Mouse (Mus musculus) neural tube, embryonic 13.5 days (tissue): ENCODE results near the gene Gm47996. TPM values are rescaled to one million over a fixed set of nuclear protein-coding genes. Genes with fewer than 3 reads are reported as not detected.

ENCODE experiments used
- ATAC-seq: fragments of 200-750 bp; cut with Nextera tagmentation; 2 replicates; pipeline ENCODE4 v1.8.0; 2017; ENCODE audit warnings: low read depth, mild to moderate bottlenecking, moderate TSS enrichment, moderate library complexity
- H3K27ac ChIP-seq: fragments of 300-500 bp; sonication (generic); replicated peaks from 2 replicates; pipeline ENCODE4 v1.5.1; 2015; ENCODE audit warnings: moderate library complexity, mild to moderate bottlenecking, inconsistent platforms
- H3K27me3 ChIP-seq: fragments of 300-500 bp; sonication (generic); 2 replicates; pipeline ENCODE4 v1.6.1; 2015; ENCODE audit warnings: mild to moderate bottlenecking, inconsistent platforms
- H3K36me3 ChIP-seq: fragments of 300-500 bp; sonication (generic); 2 replicates; pipeline ENCODE4 v1.6.1; 2015; ENCODE audit warnings: mild to moderate bottlenecking, inconsistent platforms
- H3K4me1 ChIP-seq: fragments of 300-500 bp; sonication (generic); replicated peaks from 2 replicates; pipeline ENCODE4 v1.6.1; 2015; ENCODE audit warnings: inconsistent platforms
- H3K4me2 ChIP-seq: fragments of 300-500 bp; sonication (generic); 2 replicates; pipeline ENCODE4 v1.6.1; 2015; ENCODE audit warnings: inconsistent platforms, mild to moderate bottlenecking, moderate library complexity
- H3K4me3 ChIP-seq: fragments of 300-500 bp; sonication (generic); 2 replicates; pipeline ENCODE4 v1.5.1; 2015; ENCODE audit warnings: mild to moderate bottlenecking, inconsistent platforms
- H3K9ac ChIP-seq: fragments of 300-500 bp; sonication (generic); 2 replicates; pipeline ENCODE4 v1.6.1; 2015; ENCODE audit warnings: moderate library complexity, mild to moderate bottlenecking, inconsistent platforms
- H3K9me3 ChIP-seq: fragments of 300-500 bp; sonication (generic); 2 replicates; pipeline ENCODE4 v1.6.1; 2016; ENCODE audit warnings: inconsistent platforms
- WGBS: fragments of 180-500 bp; shearing (Covaris S2); methylation state at CpG from one replicate; pipeline ENCODE4 v1.1.7; 2015; 5-methylcytosine and 5-hydroxymethylcytosine counted together
- polyA plus RNA-seq: library from polyadenylated mRNA; unstranded; fragments of >200 nt; fragmentation: Nextera tagmentation; extraction: Ambion mirVana; gene quantifications from 2 replicates; pipeline ENCODE4 v1.2.1, GENCODE M21; 2015

Gene Gm47996
- polyA plus RNA-seq, 1 experiment from 2014 or later: not detected

DNA sequence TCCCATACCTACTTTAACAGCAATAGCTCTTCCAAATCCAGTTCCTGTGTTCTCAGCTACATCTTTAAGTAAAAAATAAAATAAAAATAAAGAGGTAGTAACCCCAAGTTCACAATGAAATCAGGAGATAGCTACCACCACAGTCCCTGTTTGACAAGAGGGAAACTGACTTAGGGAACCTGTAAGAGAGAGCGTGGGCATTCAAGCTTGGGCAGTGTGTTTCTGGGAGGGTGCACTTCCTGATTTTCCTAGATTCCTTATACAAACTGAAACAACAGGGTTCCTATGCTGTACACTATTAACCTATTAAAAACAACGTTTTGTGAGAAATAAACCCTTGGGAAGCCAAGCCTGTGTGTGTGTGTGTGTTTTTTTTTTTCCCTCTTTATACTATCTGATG is 4.9 kb downstream of the Gm47996 start:
- Histone ChIP-seq H3K4me3 (no peak overlapping the region), H3K9ac (no peak overlapping the region), H3K4me2 (no peak overlapping the region), H3K27me3 (no peaks in the 10 kb centered on the region), H3K9me3 (no peaks in the 10 kb centered on the region), H3K27ac (no peak overlapping the region), H3K36me3 (no peaks in the 10 kb centered on the region), H3K4me1 (no peaks in the 10 kb centered on the region)
- WGBS: 72% methylated on average over 2 of the region's 2 CpGs
- ATAC-seq: no peak

DNA sequence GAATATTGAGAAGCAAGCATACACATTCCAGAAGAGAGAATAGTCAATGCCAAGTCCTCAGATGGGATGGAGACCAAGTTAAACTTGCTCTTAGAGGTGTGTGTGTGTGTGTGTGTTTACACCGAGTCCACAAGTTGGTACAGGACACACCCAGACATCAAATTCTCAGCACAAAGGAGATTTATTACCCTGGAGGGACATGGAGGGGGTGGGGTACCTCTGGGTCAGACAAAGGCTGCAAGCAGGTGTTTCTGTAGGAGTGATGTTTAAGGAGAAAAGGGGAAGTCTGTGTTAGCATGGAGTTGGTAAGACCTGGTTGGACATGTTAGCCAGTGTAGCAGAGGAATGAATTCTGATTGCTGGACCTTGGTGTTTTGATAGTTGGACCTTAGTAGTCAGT is 6.1 kb downstream of the Gm47996 start:
- 54% methylated on average over 1 of the region's 1 CpGs for WGBS
- H3K9ac ChIP-seq: no peak overlapping the region
- H3K4me2 ChIP-seq: no peak overlapping the region
- no peaks in the 10 kb centered on the region for H3K27me3 ChIP-seq
- H3K27ac ChIP-seq: no peak overlapping the region
- H3K4me3 ChIP-seq: no peak overlapping the region
- no peaks in the 10 kb centered on the region for H3K9me3 ChIP-seq
- H3K4me1 ChIP-seq: no peaks in the 10 kb centered on the region
- ATAC-seq: no peak
- H3K36me3 ChIP-seq: no peaks in the 10 kb centered on the region

DNA sequence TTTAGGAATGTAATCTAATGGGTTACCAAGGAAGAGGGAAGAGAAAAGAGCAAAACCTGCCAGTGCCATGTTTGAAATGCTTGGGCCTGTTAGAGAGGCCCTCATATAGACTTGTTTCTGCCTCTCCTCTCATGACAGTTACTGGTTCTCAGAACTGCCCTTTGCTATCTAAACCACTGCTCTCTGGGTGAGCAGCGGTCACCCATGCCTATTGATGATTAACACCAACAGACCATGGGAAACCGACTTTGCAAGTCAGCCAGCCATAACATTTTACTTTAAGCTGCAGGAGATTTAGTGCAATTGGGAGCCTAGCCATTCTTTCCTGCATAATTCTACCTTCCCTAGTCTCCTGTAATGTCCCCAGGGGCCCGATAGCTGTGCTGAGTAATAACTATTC is 6.5 kb downstream of the Gm47996 start:
- 62% methylated on average over 3 of the region's 3 CpGs for WGBS
- no peak overlapping the region for H3K27ac ChIP-seq
- no peaks in the 10 kb centered on the region for H3K27me3 ChIP-seq
- no peak for ATAC-seq
- no peak overlapping the region for H3K4me3 ChIP-seq
- no peaks in the 10 kb centered on the region for H3K9me3 ChIP-seq
- no peaks in the 10 kb centered on the region for H3K4me1 ChIP-seq
- H3K9ac ChIP-seq: no peak overlapping the region
- H3K36me3 ChIP-seq: no peaks in the 10 kb centered on the region
- H3K4me2 ChIP-seq: no peak overlapping the region

DNA sequence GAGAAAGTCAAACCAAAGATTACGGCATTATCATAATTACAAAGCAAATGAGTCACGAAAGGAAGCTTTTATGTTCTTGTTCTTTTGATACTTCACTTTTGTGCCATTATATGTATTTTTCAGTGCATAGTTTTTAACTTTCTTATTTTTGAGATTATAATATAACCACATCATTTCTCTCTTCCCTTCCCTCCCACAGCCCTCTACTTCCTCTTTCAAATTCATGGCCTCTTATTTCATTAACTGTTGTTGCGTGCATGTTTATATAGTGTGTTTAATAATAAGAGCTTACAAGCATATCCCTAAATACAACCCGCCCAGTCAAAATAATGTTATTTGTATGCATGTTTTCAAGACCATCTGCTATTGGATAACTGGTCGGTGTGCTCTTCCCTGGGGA is 9.1 kb downstream of the Gm47996 start:
- H3K9ac ChIP-seq: no peak overlapping the region
- no peak overlapping the region for H3K27ac ChIP-seq
- H3K4me3 ChIP-seq: no peak overlapping the region
- H3K9me3 ChIP-seq: no peaks in the 10 kb centered on the region
- H3K4me2 ChIP-seq: no peak overlapping the region
- H3K27me3 ChIP-seq: no peaks in the 10 kb centered on the region
- H3K4me1 ChIP-seq: no peaks in the 10 kb centered on the region
- WGBS: 94% methylated on average over 5 of the region's 5 CpGs
- H3K36me3 ChIP-seq: no peaks in the 10 kb centered on the region
- ATAC-seq: no peak

DNA sequence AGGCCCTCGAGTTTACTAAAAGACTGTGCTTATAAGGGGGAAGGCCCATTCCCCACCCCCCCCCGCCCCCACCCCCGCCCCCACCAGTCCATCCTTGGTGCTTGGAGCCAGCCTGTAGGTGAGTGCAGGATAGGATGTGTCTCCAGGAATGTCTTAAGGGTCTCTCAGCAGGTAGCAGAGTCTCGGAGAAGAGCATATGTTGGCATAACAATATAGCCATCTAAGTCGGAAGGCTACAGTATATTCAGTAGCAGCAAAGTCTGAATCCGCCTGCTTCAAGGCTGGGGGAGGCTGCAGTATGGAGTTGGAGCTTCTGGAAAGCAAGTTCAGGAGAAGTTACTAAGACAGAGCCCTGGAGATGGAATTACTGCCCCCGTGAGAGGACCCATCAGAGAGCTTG is 10.2 kb downstream of the Gm47996 start:
- no peak overlapping the region for H3K9ac ChIP-seq
- WGBS: 69% methylated on average over 7 of the region's 7 CpGs
- H3K4me2 ChIP-seq: no peak overlapping the region
- H3K36me3 ChIP-seq: no peaks in the 10 kb centered on the region
- no peak overlapping the region for H3K4me3 ChIP-seq
- no peaks in the 10 kb centered on the region for H3K9me3 ChIP-seq
- no peaks in the 10 kb centered on the region for H3K27me3 ChIP-seq
- ATAC-seq: no peak
- H3K4me1 ChIP-seq: no peaks in the 10 kb centered on the region
- no peak overlapping the region for H3K27ac ChIP-seq

DNA sequence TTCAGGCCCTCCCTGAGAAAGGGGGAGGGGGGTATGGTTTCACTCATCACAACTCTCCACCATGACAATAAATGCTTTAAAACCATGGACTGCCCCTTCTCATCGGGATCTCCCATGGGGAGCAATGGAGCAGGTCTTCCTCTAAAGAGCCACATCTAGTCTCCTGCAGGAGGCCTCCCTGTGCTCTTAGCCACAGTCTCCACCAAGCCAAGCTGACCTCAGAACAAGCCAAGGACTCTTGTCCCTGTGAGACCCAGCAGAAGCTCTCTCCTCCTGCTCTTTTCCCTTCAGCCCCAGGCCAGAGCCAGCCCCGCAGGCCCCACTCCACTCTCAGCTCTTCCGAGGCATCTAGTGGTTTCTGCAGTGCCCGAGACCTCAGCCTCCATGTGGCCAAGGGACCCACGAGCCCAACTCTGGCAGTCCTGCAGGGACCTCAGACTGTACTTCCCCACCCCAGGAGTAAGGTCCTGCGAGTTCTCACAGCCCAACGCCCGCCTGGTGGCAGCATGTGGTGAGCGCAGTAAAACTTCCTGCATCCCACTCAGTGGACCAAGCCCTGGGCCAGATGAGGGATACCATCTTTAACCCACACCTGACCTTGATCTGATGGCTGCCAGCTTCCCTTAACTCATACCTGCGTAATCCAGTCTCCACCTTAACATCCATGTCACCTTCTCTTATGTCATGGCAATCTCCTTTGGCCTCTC is 12.8 kb downstream of the Gm47996 start:
- H3K27ac ChIP-seq: no peak overlapping the region
- H3K4me1 ChIP-seq: no peaks in the 10 kb centered on the region
- H3K4me2 ChIP-seq: no peak overlapping the region
- 88% methylated on average over 10 of the region's 10 CpGs for WGBS
- H3K4me3 ChIP-seq: no peak overlapping the region
- H3K36me3 ChIP-seq: no peaks in the 10 kb centered on the region
- no peaks in the 10 kb centered on the region for H3K27me3 ChIP-seq
- H3K9me3 ChIP-seq: no peaks in the 10 kb centered on the region
- ATAC-seq: no peak
- no peak overlapping the region for H3K9ac ChIP-seq

DNA sequence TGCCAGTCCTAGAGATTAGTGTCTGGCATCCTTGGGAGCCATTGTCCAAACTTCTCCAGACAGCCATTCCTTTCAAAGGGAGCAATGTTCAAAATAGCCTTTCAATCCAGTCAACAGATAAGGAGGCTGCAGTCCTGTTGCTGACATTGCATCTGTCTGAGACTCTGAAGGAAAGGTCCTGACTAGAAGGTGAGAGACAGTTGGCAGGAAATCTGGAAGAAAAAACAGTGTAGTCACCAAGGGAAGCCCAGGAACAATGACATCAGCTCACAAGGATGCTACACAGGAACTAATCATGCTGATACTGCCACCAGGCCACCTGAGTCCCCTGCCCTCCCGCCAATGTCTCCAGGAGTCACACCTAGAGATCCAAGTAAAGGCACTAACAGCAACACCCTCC is 13.4 kb downstream of the Gm47996 start:
- no peaks in the 10 kb centered on the region for H3K36me3 ChIP-seq
- 81% methylated on average over 1 of the region's 1 CpGs for WGBS
- no peaks in the 10 kb centered on the region for H3K27me3 ChIP-seq
- no peak overlapping the region for H3K9ac ChIP-seq
- no peak overlapping the region for H3K4me2 ChIP-seq
- no peaks in the 10 kb centered on the region for H3K4me1 ChIP-seq
- no peak for ATAC-seq
- no peaks in the 10 kb centered on the region for H3K9me3 ChIP-seq
- H3K27ac ChIP-seq: no peak overlapping the region
- no peak overlapping the region for H3K4me3 ChIP-seq

DNA sequence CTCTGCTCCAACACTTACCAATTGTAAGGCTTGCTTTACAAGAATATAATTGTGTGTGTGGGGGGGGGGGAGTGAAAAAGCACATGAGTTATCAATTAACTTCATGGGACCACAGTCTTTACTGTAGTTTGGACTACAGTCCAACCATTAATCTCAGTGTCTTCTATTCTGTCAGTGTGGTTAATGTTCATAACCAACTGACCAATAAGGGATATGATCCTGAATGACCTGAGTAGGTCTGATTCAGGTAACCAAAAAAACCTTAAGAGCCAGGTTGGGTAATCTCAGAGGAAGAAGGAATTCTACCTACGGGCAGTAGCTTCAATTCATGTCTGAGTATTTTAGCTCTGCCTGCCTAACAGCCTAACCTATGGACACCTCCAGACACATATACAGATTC is 14.6 kb downstream of the Gm47996 start:
- H3K4me3 ChIP-seq: no peak overlapping the region
- H3K4me1 ChIP-seq: no peaks in the 10 kb centered on the region
- no peaks in the 10 kb centered on the region for H3K9me3 ChIP-seq
- H3K27ac ChIP-seq: no peak overlapping the region
- H3K27me3 ChIP-seq: no peaks in the 10 kb centered on the region
- ATAC-seq: no peak
- no peak overlapping the region for H3K4me2 ChIP-seq
- no peaks in the 10 kb centered on the region for H3K36me3 ChIP-seq
- H3K9ac ChIP-seq: no peak overlapping the region
- 93% methylated on average over 1 of the region's 1 CpGs for WGBS

DNA sequence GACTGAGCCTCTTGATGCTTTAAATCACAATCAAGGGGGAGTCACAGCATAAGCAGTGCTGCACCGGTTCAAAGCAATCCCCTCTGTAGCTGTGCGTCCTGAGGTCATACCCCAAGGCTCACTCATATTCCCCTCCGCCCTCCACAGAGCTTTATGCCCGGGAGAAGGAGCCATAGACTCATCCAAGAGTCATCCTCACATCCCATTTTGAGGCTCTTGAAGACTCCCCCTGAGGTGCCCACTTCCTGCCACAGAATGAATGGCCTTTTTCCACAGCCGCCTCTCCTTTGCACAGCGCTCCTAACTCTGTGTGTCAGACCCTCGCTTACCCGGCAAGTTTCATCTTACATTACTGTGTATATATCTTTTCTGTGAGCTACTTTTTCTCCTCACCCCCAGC is 17.6 kb downstream of the Gm47996 start:
- H3K4me1 ChIP-seq: no peaks in the 10 kb centered on the region
- H3K4me2 ChIP-seq: no peak overlapping the region
- no peak for ATAC-seq
- H3K4me3 ChIP-seq: no peak overlapping the region
- H3K27me3 ChIP-seq: no peaks in the 10 kb centered on the region
- 80% methylated on average over 8 of the region's 8 CpGs for WGBS
- no peak overlapping the region for H3K27ac ChIP-seq
- no peaks in the 10 kb centered on the region for H3K9me3 ChIP-seq
- no peaks in the 10 kb centered on the region for H3K36me3 ChIP-seq
- H3K9ac ChIP-seq: no peak overlapping the region

DNA sequence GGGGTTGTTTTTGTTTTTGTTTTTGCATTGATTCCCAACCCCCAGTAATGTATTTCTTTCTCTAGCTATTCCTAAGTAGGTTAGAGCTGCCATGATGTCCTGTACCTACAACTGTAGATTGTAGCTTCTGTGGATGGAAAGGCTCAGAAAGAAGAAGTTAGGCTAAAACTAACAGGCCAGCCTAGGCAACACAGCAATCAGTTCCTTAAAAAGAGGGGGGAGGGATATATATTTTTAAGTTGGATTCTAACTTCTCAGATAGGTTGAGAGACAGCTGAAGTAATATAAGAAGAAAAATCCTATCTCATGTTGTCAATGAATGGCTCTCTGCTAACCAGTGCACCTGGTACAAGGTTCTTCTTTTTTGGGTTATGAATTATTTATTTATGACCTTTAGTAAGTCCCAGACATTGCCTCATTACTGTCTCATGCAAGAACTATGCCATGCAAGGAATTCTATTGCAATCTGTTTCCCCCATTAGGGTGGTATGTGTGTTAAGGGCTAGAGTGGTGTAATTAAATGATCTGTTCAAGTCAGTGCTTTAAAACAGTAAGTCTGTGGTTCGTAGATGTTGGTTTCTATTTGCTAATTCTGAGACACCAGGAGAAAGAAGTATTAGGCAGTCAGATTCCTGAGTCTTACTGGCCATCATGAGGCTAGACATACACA is 18.5 kb downstream of the Gm47996 start:
- no peak overlapping the region for H3K9ac ChIP-seq
- H3K9me3 ChIP-seq: no peaks in the 10 kb centered on the region
- no peak overlapping the region for H3K4me3 ChIP-seq
- no peaks in the 10 kb centered on the region for H3K36me3 ChIP-seq
- no peaks in the 10 kb centered on the region for H3K27me3 ChIP-seq
- H3K4me2 ChIP-seq: no peak overlapping the region
- H3K27ac ChIP-seq: no peak overlapping the region
- ATAC-seq: no peak
- 64% methylated on average over 1 of the region's 1 CpGs for WGBS
- H3K4me1 ChIP-seq: no peaks in the 10 kb centered on the region

DNA sequence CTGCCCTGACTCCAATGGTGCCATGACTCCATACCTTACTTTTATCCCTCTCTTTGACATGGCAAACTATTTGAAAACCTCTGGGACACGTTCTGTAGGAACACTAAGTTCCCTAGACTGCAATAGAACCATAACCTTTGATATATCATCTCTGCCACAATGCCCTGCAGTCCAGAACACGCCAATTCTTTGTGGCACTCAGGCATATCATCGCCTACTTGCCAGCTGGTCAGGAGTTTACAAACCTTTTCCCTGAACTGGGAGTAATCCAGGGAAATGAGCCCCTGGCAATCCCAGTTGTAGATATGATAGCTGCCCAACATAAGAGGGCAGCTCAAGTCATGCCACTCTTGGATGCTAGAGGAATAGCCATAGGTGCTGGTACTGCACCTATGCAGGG is 22.4 kb downstream of the Gm47996 start:
- H3K9me3 ChIP-seq: no peaks in the 10 kb centered on the region
- H3K4me2 ChIP-seq: no peak overlapping the region
- 78% methylated on average over 3 of the region's 3 CpGs for WGBS
- no peaks in the 10 kb centered on the region for H3K36me3 ChIP-seq
- no peaks in the 10 kb centered on the region for H3K27me3 ChIP-seq
- no peak overlapping the region for H3K9ac ChIP-seq
- no peak overlapping the region for H3K4me3 ChIP-seq
- H3K27ac ChIP-seq: no peak overlapping the region
- ATAC-seq: no peak
- H3K4me1 ChIP-seq: 0 out of 2 replicates have a peak, but pooled peaks cover 9% of the 10 kb centered on the region

DNA sequence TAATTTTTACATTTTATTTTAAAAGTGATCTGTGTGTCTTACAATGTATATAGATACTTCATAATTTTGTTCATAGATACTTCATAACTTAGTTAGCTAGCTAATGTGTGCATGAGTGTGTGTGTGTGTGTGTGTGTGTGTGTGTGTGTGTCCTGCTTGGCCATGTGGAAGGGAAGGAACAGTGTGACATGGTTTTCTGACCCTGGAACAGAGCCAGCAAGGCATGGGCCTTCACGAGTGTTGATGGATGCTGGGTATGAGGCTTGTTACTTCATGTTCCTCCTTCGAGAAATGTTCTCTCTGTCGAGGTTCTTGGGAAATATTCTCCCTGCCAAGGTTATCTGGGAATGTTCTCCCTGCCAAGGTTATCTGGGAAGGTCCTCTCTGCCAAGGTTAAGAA is 23.8 kb downstream of the Gm47996 start:
- no peak overlapping the region for H3K9ac ChIP-seq
- H3K36me3 ChIP-seq: no peaks in the 10 kb centered on the region
- 0 out of 2 replicates have a peak, but pooled peaks cover 9% of the 10 kb centered on the region for H3K4me1 ChIP-seq
- no peak for ATAC-seq
- no peaks in the 10 kb centered on the region for H3K9me3 ChIP-seq
- no peaks in the 10 kb centered on the region for H3K27me3 ChIP-seq
- H3K4me2 ChIP-seq: no peak overlapping the region
- no peak overlapping the region for H3K27ac ChIP-seq
- 92% methylated on average over 3 of the region's 3 CpGs for WGBS
- H3K4me3 ChIP-seq: no peak overlapping the region

DNA sequence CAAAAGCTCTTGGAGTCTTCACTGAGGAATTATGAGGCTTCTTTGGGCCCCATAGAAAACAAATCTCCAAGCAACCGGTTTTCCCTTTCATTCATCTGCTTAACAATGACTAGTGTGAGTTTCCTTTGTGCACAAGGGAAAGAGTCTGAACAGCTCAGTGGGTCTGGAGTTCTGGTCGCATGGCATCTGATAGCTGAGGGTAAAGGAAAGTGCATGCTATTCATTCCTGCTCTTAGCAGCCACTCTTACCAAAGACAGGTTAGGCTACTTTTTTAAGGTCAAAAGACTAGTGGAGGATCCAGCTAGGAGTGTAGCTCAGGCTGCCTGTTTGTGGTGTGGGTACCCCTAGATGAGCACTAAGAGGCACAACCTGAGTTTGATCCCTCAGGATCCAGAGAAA is 25.6 kb downstream of the Gm47996 start:
- no peak for ATAC-seq
- 14% methylated on average over 2 of the region's 2 CpGs for WGBS
- no peak overlapping the region for H3K4me2 ChIP-seq

More for the DNA sequence above, 25.6 kb downstream of the Gm47996 start:
- H3K27me3 ChIP-seq: no peaks in the 10 kb centered on the region
- H3K4me3 ChIP-seq: no peak overlapping the region
- peaks cover 5% of the 10 kb centered on the region for H3K9me3 ChIP-seq
- H3K9ac ChIP-seq: no peak overlapping the region
- no peaks in the 10 kb centered on the region for H3K36me3 ChIP-seq
- 0 out of 2 replicates have a peak, but pooled peaks cover 9% of the 10 kb centered on the region for H3K4me1 ChIP-seq
- H3K27ac ChIP-seq: no peak overlapping the region
